Mouse (Mus musculus) frontal cortex, postnatal 25 days (tissue): ENCODE data around the gene Hist1h2bf.
"Not testable (repeated sequence)": the region's sequence is repeated elsewhere in the genome, so short reads cannot be mapped to it uniquely, and the experiment has no call there.

ENCODE experiments used
- DNase-seq, 2 experiments: peaks; one replicate each; pipeline ENCODE4 v3.0.0; 2022; ENCODE audit warnings: low spot score in 2 of 2

Hist1h2bf gene

DNA sequence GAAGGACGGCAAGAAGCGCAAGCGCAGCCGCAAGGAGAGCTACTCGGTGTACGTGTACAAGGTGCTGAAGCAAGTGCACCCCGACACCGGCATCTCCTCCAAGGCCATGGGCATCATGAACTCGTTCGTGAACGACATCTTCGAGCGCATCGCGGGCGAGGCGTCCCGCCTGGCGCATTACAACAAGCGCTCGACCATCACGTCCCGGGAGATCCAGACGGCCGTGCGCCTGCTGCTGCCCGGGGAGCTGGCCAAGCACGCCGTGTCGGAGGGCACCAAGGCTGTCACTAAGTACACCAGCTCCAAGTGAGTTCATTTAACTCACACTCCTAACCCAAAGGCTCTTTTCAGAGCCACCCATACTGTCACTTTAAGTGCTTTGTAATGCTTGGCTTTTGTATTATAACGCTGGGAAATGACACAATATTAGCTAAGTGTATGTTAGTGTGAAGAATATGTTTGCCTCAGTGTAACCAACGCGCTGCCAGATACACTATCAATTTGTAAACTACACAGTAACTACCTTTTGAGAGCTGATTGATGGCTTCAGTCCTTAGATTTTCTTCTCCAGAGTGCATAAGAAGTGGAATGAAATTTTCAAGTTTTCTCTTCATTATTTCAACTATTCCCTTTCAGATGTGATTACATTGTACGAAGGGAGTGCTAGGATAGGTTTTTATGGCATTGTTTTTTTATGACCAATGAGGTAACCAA lies 2.3 kb downstream of the Hist1h2bf start:
- not testable (repeated sequence) for DNase-seq

DNA sequence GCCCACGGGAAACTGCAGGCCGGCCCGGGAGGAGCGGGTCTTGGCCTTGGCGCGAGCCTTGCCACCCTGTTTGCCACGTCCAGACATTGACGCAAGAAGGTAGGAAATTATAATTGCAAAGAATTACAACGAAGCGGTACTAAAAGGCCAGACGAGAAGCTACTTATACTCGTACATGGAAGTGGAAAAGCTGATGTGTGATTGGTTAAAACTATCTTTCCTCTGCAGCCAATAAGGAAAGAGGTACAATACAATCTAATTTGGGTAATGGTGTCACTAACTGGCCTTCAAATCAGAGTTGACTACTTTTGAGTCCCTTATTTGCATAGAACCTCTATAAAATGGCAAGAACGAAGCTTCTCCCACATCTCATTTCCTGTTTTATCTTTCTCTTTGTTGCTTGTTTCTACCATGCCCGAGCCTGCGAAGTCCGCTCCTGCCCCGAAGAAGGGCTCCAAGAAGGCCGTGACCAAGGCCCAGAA lies 2.9 kb downstream of the Hist1h2bf start, which contains the start of the genes Hist1h2ae and Hist1h2bg:
Gene Hist1h2ae (minus strand): TSS at position 199 of the 482 bp plus-strand sequence.
Gene Hist1h2bg (plus strand): TSS at position 375 of the 482 bp plus-strand sequence.
- DNase-seq: peak; percentile 58 to 66

DNA sequence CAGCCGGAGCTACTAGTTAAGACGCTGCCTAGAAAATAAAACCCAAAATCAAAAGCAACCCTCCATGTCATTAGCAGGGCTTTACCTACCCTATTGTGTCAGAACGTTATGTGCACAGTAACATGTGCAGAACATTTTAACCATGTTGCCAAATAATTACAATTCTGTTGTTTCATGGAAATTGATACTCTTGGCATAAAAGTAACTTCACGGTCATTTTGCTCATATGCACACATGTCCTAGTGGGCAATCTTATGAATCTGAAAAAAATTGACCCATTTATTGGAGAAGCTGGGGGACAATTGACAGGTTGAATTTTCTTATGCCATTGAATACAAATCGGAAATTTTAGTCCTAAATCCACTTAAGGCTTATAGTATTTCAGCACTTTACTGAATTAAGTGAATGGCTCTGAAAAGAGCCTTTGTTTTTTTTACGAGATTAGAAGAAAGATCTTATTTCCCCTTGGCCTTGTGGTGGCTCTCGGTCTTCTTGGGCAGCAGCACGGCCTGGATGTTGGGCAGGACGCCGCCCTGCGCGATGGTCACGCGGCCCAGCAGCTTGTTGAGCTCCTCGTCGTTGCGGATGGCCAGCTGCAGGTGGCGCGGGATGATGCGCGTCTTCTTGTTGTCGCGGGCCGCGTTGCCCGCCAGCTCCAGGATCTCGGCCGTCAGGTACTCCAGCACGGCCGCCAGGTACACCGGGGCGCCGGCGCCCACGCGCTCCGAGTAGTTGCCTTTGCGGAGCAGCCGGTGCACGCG lies 3.6 kb downstream of the Hist1h2bf start:
- DNase-seq: not testable (repeated sequence)

DNA sequence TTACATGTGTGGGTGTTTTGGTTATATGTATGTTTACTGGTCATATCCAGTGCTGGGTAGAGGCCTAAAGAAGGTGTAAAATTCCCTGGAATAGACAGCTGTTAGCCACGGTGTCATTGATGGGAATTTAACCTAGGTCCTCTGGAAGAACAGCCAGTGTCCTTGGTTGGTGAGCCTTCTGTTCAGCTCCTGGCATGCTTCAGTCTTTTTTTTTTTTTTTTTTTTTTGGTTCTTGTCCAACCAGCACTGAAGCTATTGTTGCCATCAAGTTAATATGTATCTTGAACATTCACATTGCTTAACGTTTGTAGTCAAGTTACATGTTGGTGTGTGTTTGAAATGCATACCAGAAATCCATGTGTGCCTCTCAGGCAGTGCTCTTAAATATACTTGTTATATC lies 9.5 kb downstream of the Hist1h2bf start:
- DNase-seq: no peak

DNA sequence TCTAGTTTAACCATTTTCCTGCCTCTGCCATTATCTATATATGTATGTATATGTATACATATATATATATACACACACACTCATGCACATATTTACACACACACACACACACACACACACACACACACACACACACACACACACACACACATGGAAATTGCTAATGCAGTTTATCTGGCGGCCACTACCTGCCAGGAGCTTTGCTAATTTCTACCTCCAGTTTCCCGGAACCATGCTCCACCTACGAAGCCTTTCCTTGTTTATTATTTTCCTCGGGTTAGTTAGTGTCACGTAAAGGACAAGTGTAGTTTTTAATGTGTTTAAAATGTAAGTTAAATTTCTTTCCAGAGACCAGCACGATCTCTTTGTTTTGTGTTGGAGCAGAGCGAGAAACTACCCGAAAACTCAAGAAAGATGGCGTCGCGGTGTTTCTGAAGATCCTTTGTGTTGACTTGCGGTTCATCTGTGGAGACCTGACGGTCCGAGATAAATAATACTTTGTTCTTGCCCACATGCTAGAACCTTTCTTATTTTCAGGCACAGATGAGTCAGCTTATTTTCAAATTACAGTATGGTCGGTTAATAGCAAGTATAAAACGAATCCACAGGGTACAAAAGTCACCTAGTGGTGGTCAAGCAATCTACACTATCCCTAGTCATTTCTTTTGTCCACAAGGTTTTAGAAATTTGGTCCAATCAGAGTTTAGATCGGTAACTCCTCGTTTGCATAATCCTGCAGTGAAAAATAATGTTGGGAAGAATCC lies 11.1 kb downstream of the Hist1h2bf start:
- DNase-seq: no peak

DNA sequence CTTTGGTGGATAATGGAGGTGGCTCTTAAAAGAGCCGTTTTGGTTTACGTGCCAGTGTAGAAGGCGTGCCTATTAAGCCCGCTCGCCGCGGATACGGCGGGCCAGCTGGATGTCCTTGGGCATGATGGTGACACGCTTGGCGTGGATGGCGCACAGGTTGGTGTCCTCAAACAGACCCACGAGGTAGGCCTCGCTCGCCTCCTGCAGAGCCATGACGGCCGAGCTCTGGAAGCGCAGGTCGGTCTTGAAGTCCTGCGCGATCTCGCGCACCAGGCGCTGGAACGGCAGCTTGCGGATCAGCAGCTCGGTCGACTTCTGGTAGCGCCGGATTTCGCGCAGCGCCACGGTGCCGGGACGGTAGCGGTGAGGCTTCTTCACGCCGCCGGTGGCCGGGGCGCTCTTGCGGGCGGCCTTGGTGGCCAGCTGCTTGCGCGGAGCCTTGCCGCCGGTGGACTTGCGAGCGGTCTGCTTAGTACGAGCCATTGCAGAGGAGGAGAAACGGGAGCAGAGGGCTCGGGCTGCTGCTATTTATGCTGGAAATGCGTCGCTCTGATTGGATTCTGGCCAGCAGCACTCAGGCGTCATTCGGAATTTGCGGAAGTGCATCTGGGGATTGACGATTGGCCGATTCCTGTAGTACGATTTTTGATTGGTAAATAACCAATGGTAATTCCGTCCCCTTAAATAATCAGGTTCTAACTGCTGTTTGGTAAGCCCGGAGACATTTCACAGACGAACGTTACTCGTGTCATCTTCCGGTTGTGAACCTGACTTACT lies 11.9 kb downstream of the Hist1h2bf start, which contains the start of gene Hist1h3e:
Gene Hist1h3e (minus strand): TSS at position 487 of the 777 bp plus-strand sequence.
- peak; percentile 93 to 94 for DNase-seq

DNA sequence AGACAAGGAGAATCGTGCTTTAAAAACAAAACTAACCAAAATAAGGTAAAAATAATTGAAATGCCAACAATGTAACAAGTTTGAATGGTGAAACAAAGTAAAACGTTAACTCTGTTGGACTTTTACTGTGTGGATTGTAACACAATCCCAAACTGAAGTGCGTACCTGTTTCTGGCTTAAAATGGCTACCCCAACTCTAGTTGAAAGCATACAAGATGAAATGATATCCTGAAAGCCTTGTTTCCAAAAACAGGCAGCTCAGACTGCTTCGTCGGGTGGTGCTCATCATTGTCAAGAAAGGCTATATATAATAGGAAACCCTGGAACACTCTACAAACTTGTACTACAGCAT lies 12.5 kb downstream of the Hist1h2bf start:
- not testable (repeated sequence) for DNase-seq

DNA sequence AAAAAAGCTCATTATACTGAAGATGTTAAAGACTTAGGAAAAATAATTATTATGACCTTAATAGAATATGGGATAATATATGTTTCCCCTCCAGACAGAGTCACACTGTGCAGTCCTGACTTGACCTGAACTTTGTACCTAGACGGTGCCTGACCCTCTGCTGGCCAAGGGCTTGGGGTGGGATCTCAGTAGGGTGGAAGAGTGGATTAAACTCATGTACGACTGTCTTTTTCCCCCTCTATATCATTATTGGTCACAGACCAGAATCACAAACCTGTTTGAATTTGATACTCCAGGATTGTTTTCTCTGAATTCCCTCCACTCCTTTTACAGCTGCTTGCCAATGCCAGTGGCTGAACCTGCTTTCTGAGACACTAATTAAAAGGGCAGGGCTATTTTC lies 13.3 kb downstream of the Hist1h2bf start:
- not testable (repeated sequence) for DNase-seq

DNA sequence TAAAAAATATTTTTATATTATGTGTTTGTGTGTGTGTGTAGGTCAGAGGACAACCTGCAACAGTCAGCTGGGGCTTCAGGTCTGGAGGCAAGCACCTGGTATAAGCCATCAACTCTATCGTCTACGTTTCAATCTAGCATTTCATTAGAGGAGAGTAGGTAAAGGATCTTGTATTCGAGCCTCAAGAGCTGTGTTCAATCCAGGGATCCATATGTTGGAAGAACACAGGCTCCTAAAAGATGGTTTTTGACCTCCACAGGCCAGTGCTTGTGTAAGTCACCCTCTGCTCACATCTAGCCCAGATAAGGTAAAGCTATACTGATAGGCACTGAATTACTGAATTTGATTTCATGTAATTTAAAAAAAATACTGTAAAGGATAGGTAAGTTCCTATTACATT lies 17.1 kb downstream of the Hist1h2bf start:
- DNase-seq: no peak

DNA sequence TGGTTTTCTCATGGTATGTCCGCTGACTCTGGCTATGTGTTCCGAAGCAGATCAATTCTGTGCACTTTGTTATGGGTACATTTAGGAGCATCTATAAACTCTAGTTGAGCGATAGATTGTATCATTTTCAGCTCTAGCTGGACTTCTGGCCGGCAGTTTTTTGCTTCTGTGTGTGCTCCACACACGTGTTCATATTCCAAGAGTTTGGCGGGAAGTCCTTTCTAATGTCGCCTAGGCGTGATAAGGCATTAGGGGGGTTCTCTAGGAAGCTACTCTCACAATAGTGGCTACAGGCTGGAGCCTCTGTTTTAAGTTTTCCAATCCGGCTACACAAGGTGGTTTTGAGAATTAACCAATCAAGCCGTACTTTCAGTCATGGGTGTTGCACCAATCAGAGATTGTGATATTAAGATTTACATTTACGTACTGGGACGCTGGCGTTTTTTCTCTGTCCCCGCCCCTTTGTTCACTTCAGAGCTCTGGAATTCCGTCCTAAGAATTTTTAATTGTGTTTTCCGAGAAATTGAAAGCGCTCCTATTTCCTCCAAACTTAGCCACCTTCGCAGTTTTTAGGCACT lies 18.1 kb downstream of the Hist1h2bf start:
- DNase-seq: peak in 1 of 2 experiments; percentile 48

DNA sequence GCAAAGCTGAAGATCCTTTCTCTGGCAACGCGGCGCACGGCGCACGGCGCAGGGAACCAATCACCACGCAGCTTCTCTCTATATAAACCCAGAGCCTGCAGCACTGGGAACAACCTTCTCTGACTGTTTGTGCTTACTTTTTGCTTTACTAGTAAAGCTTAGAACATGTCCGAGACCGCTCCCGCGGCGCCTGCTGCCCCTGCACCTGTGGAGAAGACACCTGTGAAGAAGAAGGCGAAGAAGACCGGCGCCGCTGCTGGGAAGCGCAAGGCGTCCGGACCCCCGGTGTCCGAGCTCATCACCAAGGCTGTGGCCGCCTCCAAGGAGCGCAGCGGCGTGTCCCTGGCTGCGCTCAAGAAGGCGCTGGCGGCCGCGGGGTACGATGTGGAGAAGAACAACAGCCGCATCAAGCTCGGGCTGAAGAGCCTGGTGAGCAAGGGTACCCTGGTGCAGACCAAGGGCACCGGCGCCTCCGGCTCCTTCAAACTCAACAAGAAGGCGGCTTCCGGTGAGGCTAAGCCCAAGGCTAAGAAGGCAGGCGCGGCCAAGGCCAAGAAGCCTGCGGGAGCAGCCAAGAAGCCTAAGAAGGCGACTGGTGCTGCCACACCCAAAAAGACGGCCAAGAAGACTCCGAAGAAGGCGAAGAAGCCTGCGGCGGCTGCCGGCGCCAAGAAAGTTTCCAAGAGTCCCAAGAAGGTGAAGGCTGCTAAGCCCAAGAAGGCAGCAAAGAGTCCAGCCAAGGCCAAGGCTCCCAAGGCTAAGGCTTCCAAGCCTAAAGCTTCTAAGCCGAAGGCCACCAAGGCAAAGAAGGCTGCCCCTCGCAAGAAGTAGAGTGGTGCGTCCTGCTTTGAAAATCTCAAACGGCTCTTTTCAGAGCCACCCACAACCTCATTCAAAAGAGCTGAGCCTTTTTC lies 18.8 kb downstream of the Hist1h2bf start:
- peak; percentile 67 to 71 for DNase-seq

DNA sequence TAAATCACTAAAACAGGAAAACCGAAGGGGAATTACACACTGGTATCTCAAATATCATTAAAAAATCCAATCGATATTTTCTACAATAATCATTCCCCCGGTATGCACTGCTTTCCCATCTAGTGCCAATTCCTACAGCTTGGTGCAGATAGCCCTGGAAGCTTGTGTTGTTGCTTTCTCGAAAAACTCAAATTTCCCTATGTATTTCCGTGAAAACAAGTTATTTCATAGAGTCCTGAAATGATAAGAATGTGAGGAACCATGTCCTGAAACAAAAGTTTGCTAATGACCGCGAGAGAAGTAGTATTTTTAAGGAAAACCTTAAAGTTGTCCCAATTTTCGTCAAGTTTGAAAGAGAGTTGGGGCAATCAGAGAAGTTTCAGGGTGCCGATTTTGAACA lies 19.6 kb downstream of the Hist1h2bf start:
- DNase-seq: no peak

DNA sequence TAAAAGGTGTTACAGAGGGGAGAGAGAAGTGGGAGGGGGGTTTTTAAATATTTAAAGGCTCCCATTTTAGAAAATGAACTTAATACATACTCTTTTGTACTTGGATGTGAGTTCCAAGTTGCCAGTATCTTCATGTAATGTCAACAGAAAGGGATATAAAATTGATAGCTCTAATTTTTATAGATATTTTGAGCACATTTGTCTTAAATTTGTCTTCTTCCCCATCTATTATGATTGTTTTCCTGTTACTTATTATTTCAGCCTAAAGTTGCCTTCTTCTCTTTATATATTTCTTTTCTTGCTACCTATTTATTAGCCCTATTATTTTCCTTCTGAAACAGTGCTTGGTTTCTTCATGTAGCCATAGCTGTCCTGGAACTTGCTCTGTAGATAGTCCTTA lies 21.0 kb downstream of the Hist1h2bf start, which contains the start of gene Hist1h1d:
Gene Hist1h1d (plus strand): TSS at position 301 of the 400 bp plus-strand sequence.
- DNase-seq: no peak

DNA sequence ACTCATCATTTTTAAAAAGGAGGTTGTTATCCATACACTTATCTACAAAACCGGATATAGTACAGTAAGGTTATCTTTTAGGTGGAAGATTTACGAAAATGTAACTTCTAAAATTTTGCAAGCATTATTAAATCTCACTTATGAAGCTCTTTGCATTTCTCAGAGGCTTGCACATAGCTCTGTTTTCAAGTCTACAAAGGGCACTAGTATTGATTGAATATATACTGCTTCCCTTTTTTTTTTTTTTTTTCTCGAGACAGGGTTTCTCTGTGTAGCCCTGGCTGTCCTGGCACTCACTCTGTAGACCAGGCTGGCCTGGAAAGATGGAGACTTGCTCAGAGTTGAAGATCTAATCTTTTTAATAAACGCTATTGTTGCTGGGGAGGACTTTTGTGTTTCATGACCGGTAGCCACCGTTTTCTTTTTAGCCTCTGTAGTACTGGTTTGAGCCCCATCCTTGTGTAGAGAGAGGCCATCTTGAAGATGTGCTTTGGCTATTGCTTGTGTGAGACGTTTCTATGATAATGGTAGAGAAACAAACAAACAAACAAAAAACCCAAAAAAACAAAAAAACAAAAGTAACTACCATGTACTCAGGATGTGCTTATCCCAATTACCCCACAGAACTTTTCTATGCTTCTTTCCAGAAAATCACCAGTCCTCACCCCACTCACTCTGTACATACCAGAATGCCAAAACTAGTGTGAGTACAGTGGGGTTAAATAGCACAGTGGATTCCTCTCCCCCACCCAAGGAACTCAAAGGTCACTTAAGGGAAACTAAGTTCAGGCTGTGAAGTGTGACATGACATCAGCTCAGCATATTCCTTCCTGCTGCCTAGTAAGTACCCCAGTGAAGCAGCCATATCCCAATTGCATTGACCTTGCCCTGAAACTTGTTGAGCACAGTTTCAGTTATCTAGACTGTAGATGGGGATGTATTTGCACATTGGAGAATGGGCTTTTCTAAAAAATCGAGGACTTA lies 21.8 kb downstream of the Hist1h2bf start:
- no peak for DNase-seq

DNA sequence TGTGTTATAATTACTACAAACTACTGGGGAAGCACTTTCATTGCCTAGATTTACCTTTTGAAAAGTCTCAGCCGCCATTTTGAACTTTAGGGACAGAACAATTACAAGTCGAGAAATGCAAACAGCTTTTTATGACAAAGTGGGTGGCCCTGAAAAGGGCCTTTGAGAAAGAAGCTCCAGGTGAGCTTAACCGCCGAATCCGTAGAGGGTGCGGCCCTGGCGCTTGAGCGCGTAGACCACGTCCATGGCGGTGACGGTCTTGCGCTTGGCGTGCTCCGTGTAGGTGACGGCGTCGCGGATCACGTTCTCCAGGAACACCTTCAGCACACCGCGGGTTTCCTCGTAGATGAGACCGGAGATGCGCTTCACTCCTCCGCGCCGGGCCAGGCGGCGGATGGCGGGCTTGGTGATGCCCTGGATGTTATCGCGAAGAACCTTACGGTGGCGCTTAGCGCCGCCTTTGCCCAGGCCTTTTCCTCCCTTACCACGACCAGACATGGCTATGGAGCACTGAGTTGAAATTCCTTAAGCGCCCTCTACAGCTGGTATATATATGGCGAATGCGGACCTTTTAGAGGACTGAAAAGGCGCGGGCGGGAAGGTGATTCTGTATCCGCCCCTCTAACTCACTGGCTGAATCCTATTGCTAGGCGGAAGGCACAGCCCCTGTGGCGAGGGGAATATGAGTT lies 22.7 kb downstream of the Hist1h2bf start, which contains the start of gene Hist1h4f:
Gene Hist1h4f (minus strand): TSS at position 503 of the 689 bp plus-strand sequence.
- peak; percentile 83 to 87 for DNase-seq

DNA sequence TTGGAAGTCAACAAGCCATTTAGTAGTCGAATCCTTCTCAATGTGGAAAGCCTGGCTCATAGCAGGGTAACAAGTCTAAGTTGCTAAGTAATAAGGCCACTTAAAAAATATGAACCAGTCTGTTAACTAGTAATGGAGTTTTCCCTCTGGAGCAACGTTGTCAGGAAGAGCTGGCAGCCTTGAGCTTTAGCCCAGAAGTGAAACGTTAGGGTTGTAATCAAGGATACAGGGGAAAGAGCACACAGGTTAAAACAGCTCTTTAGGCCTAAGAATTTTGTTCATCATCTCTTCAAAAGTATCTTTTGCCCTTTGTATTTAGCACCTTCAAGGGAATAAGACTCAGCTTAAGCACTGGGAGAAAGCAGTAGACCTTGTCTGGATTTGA lies 23.2 kb downstream of the Hist1h2bf start:
- DNase-seq: no peak

DNA sequence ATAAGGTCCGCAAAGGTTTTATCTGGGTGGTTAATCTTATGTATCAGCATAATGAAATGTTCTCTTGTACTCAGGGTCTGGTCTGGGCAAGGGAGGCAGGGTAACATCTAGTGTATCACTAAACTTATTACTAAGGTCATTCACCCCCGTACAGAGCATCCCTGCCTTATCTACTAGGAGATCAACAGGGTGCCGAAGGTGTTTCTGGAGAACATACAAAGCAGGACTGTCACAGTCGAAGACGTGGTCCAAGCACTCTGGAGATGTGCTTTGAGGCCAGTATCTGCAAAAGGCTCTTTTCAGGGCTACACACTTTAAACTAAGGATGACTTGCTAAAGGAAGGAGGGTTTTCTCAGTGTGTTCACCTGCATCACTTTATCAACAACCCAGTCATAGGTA lies 27.3 kb downstream of the Hist1h2bf start:
- DNase-seq: no peak

DNA sequence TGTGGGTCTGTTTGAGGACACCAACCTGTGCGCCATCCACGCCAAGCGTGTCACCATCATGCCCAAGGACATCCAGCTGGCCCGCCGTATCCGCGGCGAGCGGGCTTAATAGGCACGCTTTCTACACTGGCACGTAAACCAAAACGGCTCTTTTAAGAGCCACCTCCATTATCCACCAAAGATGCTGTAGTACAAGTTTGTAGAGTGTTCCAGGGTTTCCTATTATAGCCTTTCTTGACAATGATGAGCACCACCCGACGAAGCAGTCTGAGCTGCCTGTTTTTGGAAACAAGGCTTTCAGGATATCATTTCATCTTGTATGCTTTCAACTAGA lies 29.2 kb downstream of the Hist1h2bf start:
- DNase-seq: not testable (repeated sequence)
